Mouse (Mus musculus) spleen, postnatal 4 days (tissue): ENCODE measurements around the gene Fam45a.

Experiments
- DNase-seq, 2 experiments: peaks; one replicate each; pipeline ENCODE4 v3.0.0; 2022; ENCODE audit warnings: low spot score in 2 of 2

Gene Fam45a

GRCm38 (mm10) chr19:60811098-60812035 lies at the start of gene Fam45a:
Gene Fam45a, plus strand, starts transcription at chr19:60811585.
- peak; percentile 94 to 95 for DNase-seq

- DNase-seq = no peak
Measured at GRCm38 (mm10) chr19:60773366-60773765, 38.0 kb upstream of the Fam45a start.

DNA sequence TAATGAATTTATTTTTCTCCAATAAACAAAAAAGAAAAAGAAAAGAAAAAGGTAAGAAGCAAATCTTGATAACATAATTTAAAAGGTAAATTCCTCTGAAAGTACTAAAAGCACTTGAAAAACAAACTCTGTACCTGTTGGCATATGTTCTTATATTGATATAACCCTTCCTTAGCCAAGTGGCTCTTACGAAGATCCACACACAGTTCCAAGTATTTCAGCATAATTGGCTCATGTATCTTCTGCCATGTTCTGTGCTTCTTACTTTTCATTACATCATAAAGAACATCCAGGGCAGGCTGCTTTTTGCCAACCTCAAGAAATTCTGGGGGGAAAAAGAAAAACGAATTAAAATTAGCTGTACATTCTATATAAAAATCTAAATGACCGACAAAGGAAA lies 29.4 kb upstream of the Fam45a start:
- no peak for DNase-seq

GRCm38 (mm10) chr19:60784712-60785111 lies 26.7 kb upstream of the Fam45a start:
- no peak for DNase-seq

- DNase-seq = no peak
Measured at GRCm38 (mm10) chr19:60787465-60788150, 23.8 kb upstream of the Fam45a start.

GRCm38 (mm10) chr19:60788214-60788960 lies 23.0 kb upstream of the Fam45a start:
- DNase-seq = no peak

DNA sequence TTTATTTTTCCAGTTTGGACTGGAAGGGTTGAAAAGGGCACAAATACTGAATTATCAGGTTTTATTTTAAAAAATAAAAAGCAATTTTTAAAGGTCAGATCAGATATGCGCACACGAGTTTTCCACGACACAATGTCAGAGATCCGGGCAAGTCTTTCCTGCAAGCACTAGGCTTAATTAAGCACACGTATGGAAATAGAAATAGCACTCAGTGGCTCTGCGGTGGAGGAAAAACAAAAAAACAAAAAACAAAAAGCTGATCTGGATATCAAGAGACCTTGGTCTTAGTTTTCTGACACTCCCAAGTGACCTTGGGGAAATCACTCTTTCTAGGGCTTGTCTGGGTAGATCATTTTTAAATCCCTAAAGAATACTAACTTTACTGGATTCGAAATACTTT lies 21.9 kb upstream of the Fam45a start:
- DNase-seq = no peak

- peak; percentile 53 to 86 for DNase-seq
Measured at GRCm38 (mm10) chr19:60789919-60790506, 21.4 kb upstream of the Fam45a start.

- DNase-seq = peak; percentile 94 to 97
Measured at GRCm38 (mm10) chr19:60790551-60791161, 20.7 kb upstream of the Fam45a start, which contains the start of gene Eif3a. Gene Eif3a, minus strand, starts transcription at chr19:60790658.

GRCm38 (mm10) chr19:60791164-60791563 lies 20.2 kb upstream of the Fam45a start:
- no peak for DNase-seq

- DNase-seq = no peak
Measured at GRCm38 (mm10) chr19:60793170-60793707, 18.1 kb upstream of the Fam45a start.

GRCm38 (mm10) chr19:60795244-60795643 lies 16.1 kb upstream of the Fam45a start:
- DNase-seq = no peak

GRCm38 (mm10) chr19:60797415-60797814 lies 14.0 kb upstream of the Fam45a start:
- DNase-seq = no peak

DNA sequence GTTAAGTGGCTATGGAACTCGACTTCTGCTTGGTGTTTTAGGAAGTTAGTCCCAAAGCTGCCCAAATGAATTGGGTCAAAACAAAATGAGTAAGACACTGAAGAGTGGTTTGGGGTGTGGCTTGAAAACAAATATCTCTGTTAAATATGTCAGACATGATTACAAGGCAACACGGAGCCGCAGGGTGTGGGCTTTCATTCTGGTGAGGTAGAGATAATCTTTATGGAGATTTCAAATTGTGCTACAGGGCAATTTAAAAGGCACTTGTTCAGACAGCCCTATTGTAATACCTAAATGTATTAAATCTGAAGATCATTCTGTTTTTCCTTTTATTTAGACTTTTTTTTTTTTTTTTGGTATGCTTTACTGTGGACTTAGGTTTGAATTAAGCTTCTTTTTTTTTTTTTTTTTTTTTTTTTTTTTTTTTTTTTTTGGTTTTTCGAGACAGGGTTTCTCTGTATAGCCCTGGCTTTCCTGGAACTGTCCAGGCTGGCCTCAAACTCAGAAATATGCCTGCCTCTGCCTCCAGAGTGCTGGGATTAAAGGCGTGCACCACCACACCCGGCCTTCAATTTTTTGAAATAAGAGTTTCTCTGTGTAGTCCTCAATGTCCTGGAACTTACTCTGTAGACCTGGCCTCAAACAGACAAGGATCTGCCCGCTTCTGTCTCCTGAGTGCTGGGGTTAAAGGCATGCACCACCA lies 11.4 kb upstream of the Fam45a start:
- DNase-seq = peak in 1 of 2 experiments; percentile 35

DNA sequence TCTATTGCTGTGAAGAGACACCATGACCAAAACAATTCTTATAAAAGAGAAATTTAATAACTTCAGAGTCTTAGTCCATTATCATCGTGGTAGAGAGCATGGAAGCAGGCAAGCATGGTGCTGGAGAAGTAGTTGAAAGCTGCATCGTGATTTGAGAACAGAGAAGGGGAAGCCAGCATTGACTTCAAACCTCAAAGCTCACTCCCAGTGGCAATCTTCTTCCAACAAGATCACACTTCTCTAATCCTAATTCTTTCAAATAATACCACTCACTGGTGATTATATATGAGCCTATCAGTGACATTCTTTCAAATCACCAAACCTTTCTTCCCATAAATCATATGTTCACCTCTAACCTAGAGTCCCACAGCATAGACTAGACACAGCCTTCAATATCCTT lies 6.5 kb upstream of the Fam45a start:
- DNase-seq = no peak

DNA sequence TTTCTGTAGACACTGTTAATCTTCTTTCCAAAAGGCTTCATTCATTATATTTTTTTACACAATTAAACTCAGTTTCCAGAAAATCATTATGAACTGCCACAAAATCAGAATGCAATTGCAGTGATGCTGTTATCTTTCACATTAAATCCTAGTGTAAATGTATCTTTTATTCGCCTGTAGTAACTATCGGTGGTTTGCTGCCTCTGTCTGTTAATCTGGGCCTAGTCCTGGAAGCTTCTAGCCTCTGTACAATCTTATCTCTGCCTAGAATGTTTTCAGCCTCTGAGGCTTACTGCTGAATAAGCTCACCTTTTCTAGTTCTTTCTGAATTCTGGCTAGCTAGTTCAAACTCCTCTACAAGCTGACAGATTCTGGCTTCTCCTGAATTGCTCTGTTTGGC lies 1.5 kb upstream of the Fam45a start:
- no peak for DNase-seq

DNA sequence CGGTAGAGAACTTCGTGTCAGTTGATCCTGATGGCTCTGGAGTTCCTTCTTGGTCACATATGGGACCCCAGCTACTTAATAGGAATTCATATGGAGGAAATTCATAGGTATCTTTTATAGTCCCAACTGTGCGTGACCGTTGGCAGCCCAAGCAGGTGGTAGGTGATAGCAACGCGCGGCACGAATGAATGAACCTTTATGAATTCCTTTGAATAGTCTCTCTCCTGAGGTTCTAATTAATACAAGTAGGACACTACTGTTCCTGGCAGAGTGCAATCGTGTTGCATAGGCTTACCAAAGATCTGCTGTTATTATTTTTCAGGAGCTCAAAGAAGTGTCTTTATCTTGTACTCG lies 628 bp downstream of the Fam45a start:
- DNase-seq = no peak

DNA sequence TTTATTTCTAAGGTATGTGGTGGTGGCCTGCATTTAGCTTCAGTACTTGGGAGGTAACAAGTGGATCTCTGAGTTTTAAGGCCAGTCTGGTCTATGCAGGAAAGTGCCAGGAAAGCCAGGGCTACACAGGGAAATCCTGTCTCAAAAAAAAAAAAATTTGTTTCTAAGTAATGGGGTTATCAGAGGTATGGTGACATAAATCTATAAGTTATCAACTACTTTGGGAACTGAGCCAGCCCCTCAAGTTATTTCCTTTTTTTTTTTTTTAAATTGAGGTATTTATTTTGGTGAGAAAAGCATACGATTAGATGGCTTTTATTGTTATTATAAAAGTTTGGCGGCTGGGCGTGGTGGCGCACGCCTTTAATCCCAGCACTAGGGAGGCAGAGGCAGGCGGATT lies 1.7 kb downstream of the Fam45a start:
- no peak for DNase-seq

DNA sequence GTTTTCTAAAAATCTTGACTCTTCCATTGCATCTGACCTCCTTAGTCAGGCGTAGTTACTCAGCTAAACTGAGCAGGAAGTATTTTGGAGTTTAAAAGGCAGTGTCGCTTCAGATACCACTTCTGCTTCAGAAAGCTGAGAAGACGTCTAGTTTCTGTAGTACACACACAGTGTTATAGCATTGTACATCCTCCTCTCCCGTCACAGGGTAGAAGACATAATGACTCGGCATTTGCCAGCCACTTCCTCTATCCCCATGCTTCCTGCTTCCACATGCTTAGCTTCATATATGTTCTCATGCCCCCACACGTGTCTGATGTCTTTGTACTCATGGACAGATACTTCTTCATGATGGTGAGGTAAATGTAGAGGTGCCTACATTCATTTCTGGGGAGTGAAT lies 7.3 kb downstream of the Fam45a start:
- no peak for DNase-seq

GRCm38 (mm10) chr19:60837747-60838146 lies 26.4 kb downstream of the Fam45a start:
- peak; percentile 81 to 94 for DNase-seq
